Mouse (Mus musculus) ES-E14 (cell line): Measurements from ENCODE around the gene Pde6d. TPM values are rescaled to one million over a fixed set of nuclear protein-coding genes. Genes with fewer than 3 reads are reported as not detected.

Source experiments
- DNase-seq: peaks from one replicate; pipeline ENCODE4 v3.0.0-alpha.2; 2013; ENCODE audit warnings: low read depth, low spot score
- H3K27ac ChIP-seq: 2 replicates; pipeline ENCODE4 v1.5.1; 2012; ENCODE audit warnings: low read depth, mild to moderate bottlenecking, low read length, moderate library complexity, mixed read lengths; ENCODE audit not compliant: poor library complexity, insufficient read depth, severe bottlenecking
- H3K36me3 ChIP-seq: 2 replicates; pipeline ENCODE4 v1.6.1; 2012; ENCODE audit warnings: mild to moderate bottlenecking, low read length, moderate library complexity, mixed read lengths; ENCODE audit not compliant: control insufficient read depth, poor library complexity, insufficient read depth, severe bottlenecking
- H3K4me1 ChIP-seq, 2 experiments: fragments of 150-350 bp in 1 of 2; sonication (generic) in 1 of 2; 2 replicates each; pipeline ENCODE4 v1.6.1; 2012; ENCODE audit warnings: low read length in 2 of 2, mild to moderate bottlenecking in 1 of 2, mixed read lengths in 1 of 2; ENCODE audit not compliant: control insufficient read depth in 2 of 2, insufficient read depth in 2 of 2, poor library complexity in 1 of 2
- H3K4me3 ChIP-seq, 2 experiments: fragments of 150-350 bp in 1 of 2; sonication (generic) in 1 of 2; 2 replicates each; pipeline ENCODE4 v1.5.1; 2012; ENCODE audit warnings: low read length in 2 of 2, low read depth in 1 of 2, mild to moderate bottlenecking in 1 of 2, mixed read lengths in 1 of 2; ENCODE audit not compliant: insufficient read depth in 1 of 2, poor library complexity in 1 of 2, severe bottlenecking in 1 of 2
- H3K9ac ChIP-seq: 2 replicates; pipeline ENCODE4 v1.6.1; 2012; ENCODE audit warnings: low read depth, mild to moderate bottlenecking, low read length, mixed read lengths; ENCODE audit not compliant: poor library complexity, insufficient read depth, severe bottlenecking
- H3K9me3 ChIP-seq: fragments of 150-350 bp; sonication (generic); 2 replicates; pipeline ENCODE4 v1.6.1; 2012; ENCODE audit warnings: low read depth, mild to moderate bottlenecking, low read length; ENCODE audit not compliant: control insufficient read depth, insufficient read depth
- CHD2 ChIP-seq: IDR thresholded peaks from 2 replicates; pipeline ENCODE4 v1.6.1; 2014; ENCODE audit warnings: mild to moderate bottlenecking, low read depth, low read length, inconsistent platforms
- HCFC1 ChIP-seq: IDR thresholded peaks from 2 replicates; pipeline ENCODE4 v1.6.1; 2012; ENCODE audit warnings: low read length, inconsistent platforms, borderline replicate concordance; ENCODE audit not compliant: insufficient read depth
- MAFK ChIP-seq: IDR thresholded peaks from 2 replicates; pipeline ENCODE4 v1.6.1; 2014; ENCODE audit warnings: mild to moderate bottlenecking, low read depth, low read length, inconsistent platforms; ENCODE audit not compliant: insufficient read depth
- ZC3H11A ChIP-seq: IDR thresholded peaks from 2 replicates; pipeline ENCODE4 v1.6.1; 2012; ENCODE audit warnings: low read depth, mild to moderate bottlenecking, inconsistent platforms, low read length, borderline replicate concordance
- ZNF384 ChIP-seq: IDR thresholded peaks from 2 replicates; pipeline ENCODE4 v1.6.1; 2012; ENCODE audit warnings: low read depth, low read length, inconsistent platforms
- in situ Hi-C, 2 experiments: fragments of 600-800 bp; cut with MboI; formaldehyde crosslinking; loops; one replicate each; pipeline ENCODE4 v1.15.1; 2025; ENCODE audit warnings: low sequenced_read_pairs in 2 of 2, inconsistent platforms in 1 of 2; ENCODE audit not compliant: unreplicated experiment in 2 of 2
- total RNA-seq: library from RNA; depleted of rRNA; stranded (reverse); fragments of 300-350 nt; gene quantifications from 2 replicates; pipeline ENCODE4 v1.2.3, GENCODE M21; 2012

The Pde6d gene
- total RNA-seq, 1 experiment: 9.2 TPM

- DNase-seq: no peak
- peaks cover 0 to 5% of the 10 kb centered on the region in 2 experiments; a peak in 2 of 4 replicates for H3K4me1 ChIP-seq
Observed at GRCm38 (mm10) chr1:86581692-86582450, 558 bp downstream of the Pde6d start.

DNA sequence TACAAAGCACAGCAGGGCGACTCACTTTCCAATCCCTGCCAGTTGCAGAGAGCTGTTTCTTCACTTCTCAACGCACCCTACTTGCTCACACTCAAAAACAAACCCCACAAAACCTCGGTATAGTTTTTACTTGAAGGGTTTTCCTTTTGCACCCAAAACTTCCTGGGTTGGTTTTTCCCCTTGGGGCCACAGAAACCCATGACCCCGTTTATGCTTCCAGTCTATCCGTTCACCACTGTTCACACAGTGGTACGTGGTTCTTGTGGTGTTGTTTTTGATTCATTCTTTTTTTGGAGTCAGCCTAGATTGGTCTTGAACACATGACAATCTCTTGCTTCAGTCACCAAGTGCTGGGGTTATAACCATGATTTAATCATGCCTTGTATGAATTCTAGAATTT is 2.0 kb downstream of the Pde6d start:
- Histone ChIP-seq H3K36me3 (no peaks in the 10 kb centered on the region), H3K9ac (no peak overlapping the region), H3K4me3 (no peak overlapping the region), H3K9me3 (no peaks in the 10 kb centered on the region), H3K4me1 (peaks cover 0 to 5% of the 10 kb centered on the region in 2 experiments; a peak in 2 of 4 replicates), H3K27ac (no peak overlapping the region)
- TF ChIP-seq MAFK (no peak), ZC3H11A (no peak), ZNF384 (no peak), CHD2 (no peak), HCFC1 (no peak)
- DNase-seq: no peak
- in situ Hi-C loops: no loop called here

More at GRCm38 (mm10) chr1:86581692-86582450, 558 bp downstream of the Pde6d start:
- no peaks in the 10 kb centered on the region for H3K9me3 ChIP-seq
- H3K27ac ChIP-seq: no peak overlapping the region
- peak overlapping the region; percentile 91 to 98 for H3K4me3 ChIP-seq
- in situ Hi-C loops: no loop called here
- H3K36me3 ChIP-seq: no peaks in the 10 kb centered on the region
- TF ChIP-seq ZC3H11A (no peak), MAFK (no peak)
- H3K9ac ChIP-seq: peak overlapping the region; percentile 92

- Histone ChIP-seq H3K27ac (no peak overlapping the region), H3K36me3 (no peaks in the 10 kb centered on the region), H3K4me1 (no peaks in the 10 kb centered on the region), H3K9me3 (no peaks in the 10 kb centered on the region), H3K4me3 (no peak overlapping the region), H3K9ac (no peak overlapping the region)
- TF ChIP-seq ZNF384: no peak
- TF ChIP-seq HCFC1: no peak
- in situ Hi-C loops: no loop called here
- no peak for DNase-seq
Observed at GRCm38 (mm10) chr1:86571941-86572340, 10.5 kb downstream of the Pde6d start.

GRCm38 (mm10) chr1:86571381-86571780 is 11.0 kb downstream of the Pde6d start:
- Histone ChIP-seq H3K4me1 (no peaks in the 10 kb centered on the region), H3K36me3 (no peaks in the 10 kb centered on the region), H3K27ac (no peak overlapping the region), H3K9ac (no peak overlapping the region), H3K4me3 (no peak overlapping the region), H3K9me3 (no peaks in the 10 kb centered on the region)
- in situ Hi-C loops: no loop called here
- DNase-seq: no peak
- TF ChIP-seq HCFC1: no peak
- no peak for TF ChIP-seq ZNF384
- TF ChIP-seq MAFK: no peak
- no peak for TF ChIP-seq CHD2
- TF ChIP-seq ZC3H11A: no peak

DNA sequence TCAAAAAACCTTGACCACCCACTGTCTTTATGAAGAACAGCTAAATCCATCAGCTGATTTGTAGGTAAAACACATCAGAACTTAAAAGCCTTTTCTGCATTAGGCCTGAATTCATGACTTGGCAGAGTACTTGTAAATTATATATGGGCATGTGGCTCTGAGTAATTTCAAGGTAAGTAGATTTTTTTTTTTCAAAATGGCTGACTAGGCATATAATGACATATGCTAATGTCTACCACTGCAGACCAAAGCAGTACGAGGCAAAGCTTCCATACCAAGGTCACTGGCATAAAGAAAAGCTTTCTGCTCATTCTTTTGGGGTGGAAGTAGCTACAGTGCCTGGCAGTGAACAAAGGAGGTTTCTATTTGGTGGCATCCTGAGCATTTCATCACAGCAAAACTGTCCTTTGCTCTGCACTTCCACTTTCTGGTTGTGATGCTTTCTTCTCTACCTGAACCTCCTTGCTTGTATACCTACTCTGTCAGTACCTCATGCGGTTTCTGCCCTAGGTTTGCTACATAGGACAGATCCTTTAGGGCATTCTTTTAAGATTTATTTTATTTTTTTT is 13.1 kb downstream of the Pde6d start:
- no peak overlapping the region for H3K4me3 ChIP-seq
- no peak overlapping the region for H3K9ac ChIP-seq
- in situ Hi-C loops: no loop called here
- H3K27ac ChIP-seq: no peak overlapping the region
- DNase-seq: no peak
- no peaks in the 10 kb centered on the region for H3K36me3 ChIP-seq
- TF ChIP-seq ZNF384 (no peak), MAFK (0 out of 2 replicates have a peak, but pooled peaks have one; percentile 49)
- H3K9me3 ChIP-seq: no peaks in the 10 kb centered on the region
- no peaks in the 10 kb centered on the region for H3K4me1 ChIP-seq
